Mouse (Mus musculus) embryonic fibroblast, embryonic 13.5 days (primary cell): Measurements from ENCODE around the gene Proser2. TPM values are rescaled to one million over a fixed set of nuclear protein-coding genes. Genes with fewer than 3 reads are reported as not detected.

Experiments used
- H3K27ac ChIP-seq: 2 replicates; pipeline ENCODE4 v1.5.1; 2012; ENCODE audit warnings: low read length, control low read depth, inconsistent platforms; ENCODE audit not compliant: insufficient read depth
- H3K4me1 ChIP-seq: 2 replicates; pipeline ENCODE4 v1.6.1; 2011; ENCODE audit warnings: low read length; ENCODE audit not compliant: control insufficient read depth, insufficient read depth
- H3K4me3 ChIP-seq: 2 replicates; pipeline ENCODE4 v1.5.1; 2011; ENCODE audit warnings: mild to moderate bottlenecking, control low read depth, low read length; ENCODE audit not compliant: insufficient read depth
- CTCF ChIP-seq: IDR thresholded peaks from 2 replicates; pipeline ENCODE4 v1.5.1; 2011; ENCODE audit warnings: mild to moderate bottlenecking, control low read depth, low read length, moderate library complexity, borderline replicate concordance; ENCODE audit not compliant: insufficient read depth
- POLR2A ChIP-seq: IDR thresholded peaks from 2 replicates; pipeline ENCODE4 v1.6.1; 2011; ENCODE audit warnings: low read depth, mild to moderate bottlenecking, control low read depth, low read length, moderate library complexity
- polyA plus RNA-seq: library from polyadenylated mRNA; stranded (reverse); fragments of >200 nt; gene quantifications from 2 replicates; pipeline ENCODE4 v1.2.4, GENCODE M21; 2011; ENCODE audit warnings: low read depth; ENCODE audit not compliant: missing spikeins, insufficient read length

Gene Proser2
- polyA plus RNA-seq, 1 experiment, result 0.14 TPM

GRCm38 (mm10) chr2:6081108-6081507 lies 48.9 kb downstream of the Proser2 start:
- Histone ChIP-seq H3K27ac (no peak overlapping the region), H3K4me3 (no peak overlapping the region), H3K4me1 (no peaks in the 10 kb centered on the region)
- no peak for TF ChIP-seq POLR2A
- no peak for TF ChIP-seq CTCF

GRCm38 (mm10) chr2:6080037-6080436 lies 50.0 kb downstream of the Proser2 start:
- Histone ChIP-seq H3K27ac (no peak overlapping the region), H3K4me1 (peaks cover 3% of the 10 kb centered on the region; the same call in 1 of the 2 replicates), H3K4me3 (no peak overlapping the region)
- TF ChIP-seq CTCF (no peak), POLR2A (no peak)

GRCm38 (mm10) chr2:6075530-6075896 lies 54.5 kb downstream of the Proser2 start:
- Histone ChIP-seq H3K4me3 (no peak overlapping the region), H3K4me1 (peaks cover 7% of the 10 kb centered on the region; the same call in 1 of the 2 replicates), H3K27ac (no peak overlapping the region)
- TF ChIP-seq POLR2A (no peak), CTCF (no peak)

GRCm38 (mm10) chr2:6074891-6075529 lies 55.0 kb downstream of the Proser2 start:
- H3K27ac ChIP-seq, result no peak overlapping the region
- H3K4me3 ChIP-seq, result no peak overlapping the region
- no peak for TF ChIP-seq CTCF
- TF ChIP-seq POLR2A, result no peak
- peaks cover 7% of the 10 kb centered on the region; the same call in 1 of the 2 replicates for H3K4me1 ChIP-seq

- H3K4me3 ChIP-seq, result no peak overlapping the region
- peaks cover 7% of the 10 kb centered on the region; the same call in 1 of the 2 replicates for H3K4me1 ChIP-seq
- no peak for TF ChIP-seq CTCF
- no peak for TF ChIP-seq POLR2A
- no peak overlapping the region for H3K27ac ChIP-seq
Observed at GRCm38 (mm10) chr2:6072685-6073260, 57.2 kb downstream of the Proser2 start.

- Histone ChIP-seq H3K4me3 (no peak overlapping the region), H3K27ac (no peak overlapping the region), H3K4me1 (peaks cover 7% of the 10 kb centered on the region; the same call in 1 of the 2 replicates)
- TF ChIP-seq CTCF (no peak), POLR2A (no peak)
Observed at GRCm38 (mm10) chr2:6071598-6072440, 58.2 kb downstream of the Proser2 start.

GRCm38 (mm10) chr2:6070925-6071324 lies 59.1 kb downstream of the Proser2 start:
- Histone ChIP-seq H3K27ac (no peak overlapping the region), H3K4me1 (peaks cover 7% of the 10 kb centered on the region; the same call in 1 of the 2 replicates)
- TF ChIP-seq POLR2A (no peak), CTCF (no peak)

GRCm38 (mm10) chr2:6067341-6067740 lies 62.7 kb downstream of the Proser2 start:
- H3K4me3 ChIP-seq, result no peak overlapping the region
- TF ChIP-seq CTCF (no peak), POLR2A (no peak)
- H3K4me1 ChIP-seq, result 0 out of 2 replicates have a peak, but pooled peaks cover 4% of the 10 kb centered on the region
- H3K27ac ChIP-seq, result no peak overlapping the region

More at GRCm38 (mm10) chr2:6070925-6071324, 59.1 kb downstream of the Proser2 start:
- H3K4me3 ChIP-seq, result no peak overlapping the region

- H3K4me3 ChIP-seq, result no peak overlapping the region
- no peak overlapping the region for H3K27ac ChIP-seq
- H3K4me1 ChIP-seq, result no peaks in the 10 kb centered on the region; the same call in 1 of the 2 replicates
- no peak for TF ChIP-seq POLR2A
- no peak for TF ChIP-seq CTCF
Observed at GRCm38 (mm10) chr2:6060071-6060804, 69.8 kb downstream of the Proser2 start.
